Mouse (Mus musculus): ENCODE results near the gene Cytip.

Gene Cytip

GRCm38 (mm10) chr2:58161813-58162212 is 33.5 kb downstream of the Cytip start:
- no peak for DNase-seq (ENCODE audit: extremely low spot score)

DNA sequence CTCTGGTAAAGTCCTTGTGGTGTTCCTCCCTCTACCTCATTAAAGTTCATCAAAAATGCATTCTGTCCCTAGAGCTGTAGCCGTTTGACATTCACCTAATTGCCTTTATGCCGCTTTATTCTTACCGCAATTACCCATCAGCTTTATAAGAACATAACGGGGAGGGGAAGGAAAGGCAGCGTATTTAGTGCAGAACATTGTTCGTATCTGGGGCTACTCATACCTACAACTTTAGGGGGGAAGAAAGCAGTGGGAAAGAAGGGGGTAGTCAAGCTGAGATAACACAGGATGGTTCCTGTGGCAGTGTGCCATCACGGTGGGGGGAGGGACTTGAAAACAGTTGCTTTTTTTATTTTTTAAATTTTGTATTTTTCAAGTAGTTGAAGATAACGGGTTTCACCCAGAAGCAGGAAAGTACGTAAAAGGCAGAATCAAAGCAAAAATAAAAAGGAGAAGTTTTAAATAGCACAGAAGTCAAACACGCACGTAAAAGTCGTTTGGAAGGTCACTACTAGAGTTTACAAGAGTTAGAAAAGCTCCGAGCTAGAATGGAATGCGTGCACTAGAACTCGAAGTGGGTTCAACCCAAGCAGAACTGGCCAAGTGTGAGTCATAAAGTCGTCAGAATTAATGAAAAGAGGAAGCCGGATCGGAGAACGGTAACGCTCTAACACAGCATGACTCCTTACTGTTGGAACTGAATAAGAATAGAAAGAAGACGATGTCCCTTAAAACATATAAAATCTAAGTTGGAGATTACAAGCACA is 34.6 kb downstream of the Cytip start:
- no peak for DNase-seq (ENCODE audit: extremely low spot score)

GRCm38 (mm10) chr2:58159880-58160279 is 35.5 kb downstream of the Cytip start:
- DNase-seq (ENCODE audit: extremely low spot score) = no peak

GRCm38 (mm10) chr2:58159121-58159520 is 36.2 kb downstream of the Cytip start:
- no peak for DNase-seq (ENCODE audit: extremely low spot score)

- DNase-seq (ENCODE audit: extremely low spot score) = no peak
Measured at GRCm38 (mm10) chr2:58158539-58158938, 36.8 kb downstream of the Cytip start.

DNA sequence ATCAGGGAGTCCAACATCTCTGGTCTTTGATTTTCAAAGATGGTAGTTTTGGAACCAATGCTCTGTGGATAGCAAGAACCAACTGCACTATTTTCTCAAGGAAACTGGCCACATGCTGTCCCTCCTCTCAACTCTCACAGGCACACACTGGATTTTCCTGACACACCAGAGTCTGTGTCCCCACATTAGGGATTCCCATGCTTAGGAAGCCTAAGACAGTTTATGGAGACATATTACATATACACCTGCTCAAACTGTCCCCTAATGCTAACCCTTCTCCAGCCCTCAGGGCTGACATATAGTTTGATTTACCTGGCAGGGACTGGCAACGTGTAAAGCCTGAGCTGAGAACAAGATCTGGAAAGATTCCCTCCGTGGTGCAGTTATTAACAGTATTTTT is 37.2 kb downstream of the Cytip start:
- no peak for DNase-seq (ENCODE audit: extremely low spot score)

- DNase-seq (ENCODE audit: extremely low spot score) = no peak
Measured at GRCm38 (mm10) chr2:58157466-58157865, 37.9 kb downstream of the Cytip start.

GRCm38 (mm10) chr2:58156495-58157392 is 38.6 kb downstream of the Cytip start:
- DNase-seq (ENCODE audit: extremely low spot score) = no peak

- DNase-seq (ENCODE audit: extremely low spot score) = no peak
Measured at GRCm38 (mm10) chr2:58156108-58156415, 39.3 kb downstream of the Cytip start.

GRCm38 (mm10) chr2:58155271-58156107 is 39.8 kb downstream of the Cytip start:
- DNase-seq (ENCODE audit: extremely low spot score) = no peak

DNA sequence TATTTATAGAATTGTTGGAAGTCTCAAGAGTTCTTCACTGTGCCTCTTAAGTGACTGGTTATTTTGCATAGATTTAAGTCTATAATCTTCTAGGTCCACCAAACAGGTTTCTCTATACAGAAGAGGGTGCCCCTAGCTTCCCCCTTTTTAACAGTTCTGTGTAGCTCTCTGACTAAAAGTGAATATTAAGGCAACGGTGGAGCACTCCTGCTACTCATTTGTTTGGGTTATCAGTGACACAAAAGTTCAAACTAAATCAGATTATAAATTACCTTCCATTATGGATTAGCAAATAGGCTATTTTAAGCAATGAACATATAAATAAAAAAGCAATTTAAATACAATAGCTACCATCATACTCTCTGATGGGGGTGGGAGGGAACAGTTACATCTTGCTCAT is 40.8 kb downstream of the Cytip start:
- DNase-seq (ENCODE audit: extremely low spot score) = no peak

- DNase-seq (ENCODE audit: extremely low spot score) = no peak
Measured at GRCm38 (mm10) chr2:58153742-58154141, 41.6 kb downstream of the Cytip start.

GRCm38 (mm10) chr2:58149983-58150405 is 45.3 kb downstream of the Cytip start:
- no peak for DNase-seq (ENCODE audit: extremely low spot score)

DNA sequence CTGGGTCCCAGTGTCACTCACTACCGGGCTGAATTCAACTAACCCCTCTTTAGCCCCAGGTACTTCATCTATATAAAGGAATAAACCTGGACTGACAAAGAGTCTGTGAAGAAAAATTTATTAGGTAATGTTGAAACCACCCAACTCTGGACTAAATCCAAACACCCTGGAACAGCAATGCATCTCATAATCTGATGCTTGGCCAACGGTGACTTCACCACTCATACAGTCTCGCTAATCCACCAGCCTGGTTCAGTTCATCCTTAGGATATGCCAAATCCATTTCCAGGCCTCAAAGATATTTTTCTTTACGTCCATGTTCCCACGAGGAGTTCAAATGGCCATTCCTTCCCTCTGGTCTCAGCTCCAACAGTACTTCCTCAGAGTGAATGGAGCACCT is 48.8 kb downstream of the Cytip start:
- DNase-seq (ENCODE audit: extremely low spot score) = no peak

DNA sequence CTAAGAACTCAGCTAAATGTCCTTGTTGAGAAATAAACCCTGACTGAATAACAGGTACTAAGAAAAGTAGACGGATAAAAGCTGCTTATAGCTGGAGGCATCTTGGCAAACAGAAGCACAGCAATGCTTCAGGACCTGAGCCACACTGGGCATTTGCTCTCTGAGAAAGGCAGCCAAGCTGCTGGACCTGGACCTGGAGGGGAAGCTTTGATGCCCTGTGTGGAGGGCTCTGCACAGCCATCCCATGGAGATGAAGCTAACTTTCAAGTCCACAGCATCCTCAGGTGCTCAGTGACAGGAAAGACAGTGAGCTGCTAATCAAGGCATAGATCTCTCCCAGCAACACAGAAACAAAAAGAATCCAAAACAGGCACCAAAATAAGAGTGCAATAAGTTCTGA is 54.8 kb downstream of the Cytip start:
- DNase-seq (ENCODE audit: extremely low spot score) = no peak

DNA sequence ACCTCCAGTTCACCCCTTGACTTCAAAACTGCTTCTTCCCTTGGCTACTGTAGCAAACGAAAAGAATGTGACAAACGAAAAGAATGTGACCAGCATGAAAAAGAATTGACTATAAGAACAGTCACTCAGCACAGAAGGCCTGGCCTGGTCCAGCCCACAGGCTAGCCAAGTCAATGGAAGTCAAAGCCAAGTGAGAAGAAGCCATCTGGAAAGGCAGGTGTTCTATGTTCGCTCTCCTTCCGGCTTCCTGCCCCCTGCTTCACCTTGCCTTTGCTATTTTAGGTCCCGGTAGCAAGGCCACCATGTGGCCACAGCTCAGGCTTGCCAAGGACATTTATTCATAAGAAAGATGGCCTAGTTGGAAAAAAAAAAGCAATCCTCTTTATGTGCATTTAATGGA is 56.7 kb downstream of the Cytip start:
- no peak for DNase-seq (ENCODE audit: extremely low spot score)

DNA sequence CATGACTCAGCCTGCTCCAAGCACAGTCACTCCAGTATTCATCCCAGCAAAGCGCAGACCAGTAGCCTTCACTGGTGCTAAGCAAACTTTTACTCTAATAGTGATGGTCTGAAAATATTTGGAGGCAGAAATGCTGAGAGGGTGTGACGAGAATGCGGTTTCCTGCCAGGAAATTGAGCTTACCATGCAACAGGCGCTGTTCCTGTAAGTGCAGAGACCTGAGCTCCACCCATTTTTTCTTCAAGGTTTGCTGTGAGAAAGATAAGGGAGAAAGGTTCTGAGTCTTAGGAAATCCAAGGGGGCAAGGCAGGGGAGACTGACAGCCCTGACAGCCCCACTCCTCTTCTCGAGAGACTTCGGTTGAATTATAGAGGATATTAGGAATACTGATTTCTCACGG is 57.7 kb downstream of the Cytip start:
- DNase-seq (ENCODE audit: extremely low spot score) = no peak

GRCm38 (mm10) chr2:58136526-58136925 is 58.8 kb downstream of the Cytip start:
- no peak for DNase-seq (ENCODE audit: extremely low spot score)

DNA sequence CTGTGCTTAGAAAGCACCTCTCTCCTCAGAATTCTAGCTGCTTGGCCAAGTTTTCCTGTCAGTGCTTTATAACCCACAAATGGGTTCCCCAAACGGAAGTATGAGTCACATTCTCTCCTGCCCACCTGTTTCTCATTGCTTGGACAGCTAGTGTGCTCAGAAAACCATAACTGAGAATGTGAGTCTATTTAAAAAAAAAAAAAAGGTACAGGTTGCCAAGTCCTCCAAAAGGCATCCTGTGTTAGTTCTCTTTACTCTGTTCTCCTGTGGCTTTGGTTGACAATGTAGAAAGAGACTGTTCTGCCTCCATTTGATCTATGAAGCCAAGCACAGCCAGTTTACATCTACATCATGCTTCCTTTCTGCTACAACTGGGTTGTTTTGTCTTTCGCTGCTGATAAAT is 60.3 kb downstream of the Cytip start:
- DNase-seq (ENCODE audit: extremely low spot score) = no peak

GRCm38 (mm10) chr2:58132597-58132996 is 62.7 kb downstream of the Cytip start:
- no peak for DNase-seq (ENCODE audit: extremely low spot score)

DNA sequence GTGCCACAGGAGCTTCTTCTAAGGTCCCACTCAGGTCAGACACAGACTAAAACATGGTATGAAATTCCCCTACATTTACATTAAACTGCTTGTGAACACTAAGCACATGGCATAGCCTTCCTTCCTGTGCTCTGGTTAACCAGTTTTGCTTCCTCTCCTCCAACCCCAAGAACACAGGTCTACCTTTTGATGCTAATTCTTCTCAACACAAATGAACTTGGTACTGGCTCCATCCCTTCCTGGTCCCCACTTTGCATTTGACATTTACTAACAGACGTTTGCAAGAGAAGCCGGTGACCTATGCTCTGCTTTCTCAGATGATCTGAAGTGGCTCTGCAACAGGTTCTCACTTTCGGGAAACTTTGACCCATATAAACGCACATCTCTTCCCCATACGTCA is 65.4 kb downstream of the Cytip start:
- DNase-seq (ENCODE audit: extremely low spot score) = no peak

DNA sequence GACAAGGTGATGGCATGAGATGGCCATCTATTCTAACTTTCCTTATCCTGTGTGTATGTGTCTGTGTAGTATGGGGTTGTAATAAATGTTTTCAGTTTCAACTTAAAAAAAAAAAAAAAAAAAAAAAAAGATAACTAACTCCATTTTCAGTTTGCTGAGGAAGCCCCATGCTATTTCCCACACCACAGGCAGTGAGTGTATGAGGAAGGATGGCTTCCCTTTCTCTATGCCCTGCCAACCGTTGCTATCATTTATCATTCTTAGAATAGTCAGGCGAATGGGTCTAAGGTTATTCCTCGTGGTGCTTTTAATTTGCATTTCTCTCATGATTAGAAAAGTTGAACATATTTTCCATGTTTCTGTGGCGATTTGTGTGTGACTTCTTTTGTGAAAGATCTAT is 84.2 kb downstream of the Cytip start:
- no peak for DNase-seq (ENCODE audit: extremely low spot score)

Measured in embryo, embryonic 9.5 days (tissue).